Mouse (Mus musculus): ENCODE results near the gene Ankrd1.

- TF ChIP-seq CTCF (IDR thresholded peaks at IDR 0.05; ENCODE audit: extremely low read depth, insufficient read length, insufficient replicate concordance, low read depth, low read length) (no peak), POLR2A (IDR thresholded peaks at IDR 0.05; ENCODE audit: low read depth, low read length) (no peak)
Observed at GRCm38 (mm10) chr19:36168121-36168520, 48.2 kb upstream of the Ankrd1 start.

Measured in small intestine, adult 2 months (tissue).